Mouse (Mus musculus) lung, postnatal 0 days (tissue): ENCODE results near the gene Mmd.

Source experiments
- CTCF ChIP-seq: IDR thresholded peaks from 2 replicates; pipeline ENCODE4 v1.5.1; 2016; ENCODE audit warnings: antibody characterized with exemption, mild to moderate bottlenecking
- EP300 ChIP-seq: IDR thresholded peaks from 2 replicates; pipeline ENCODE4 v1.6.1; 2016; ENCODE audit warnings: antibody characterized with exemption, mild to moderate bottlenecking, control low read depth

DNA sequence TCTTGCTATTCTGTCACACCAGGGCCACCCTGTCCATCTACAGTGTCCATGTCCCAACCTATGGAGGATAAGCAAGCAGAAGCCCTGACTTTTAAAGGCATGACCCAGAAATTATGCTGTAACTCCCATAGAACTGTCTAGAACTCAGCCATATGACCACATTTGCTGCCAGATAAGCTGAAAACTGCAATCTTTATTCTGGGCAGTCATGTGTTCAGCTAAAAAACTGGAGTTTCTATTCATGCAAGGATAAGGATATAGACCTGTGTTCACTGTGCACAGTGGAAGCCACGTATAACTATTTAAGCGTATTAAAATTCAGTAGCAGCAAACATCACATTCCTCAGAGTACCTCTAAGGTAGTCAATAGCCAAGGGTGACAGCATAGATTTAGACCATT is 6.0 kb upstream of the Mmd start:
- TF ChIP-seq EP300 (no peak), CTCF (no peak)
